Mouse (Mus musculus): ENCODE measurements around the gene Fmnl3.
"Not testable (repeated sequence)": the region's sequence is repeated elsewhere in the genome, so short reads cannot be mapped to it uniquely, and the experiment has no call there.

Fmnl3 gene

DNA sequence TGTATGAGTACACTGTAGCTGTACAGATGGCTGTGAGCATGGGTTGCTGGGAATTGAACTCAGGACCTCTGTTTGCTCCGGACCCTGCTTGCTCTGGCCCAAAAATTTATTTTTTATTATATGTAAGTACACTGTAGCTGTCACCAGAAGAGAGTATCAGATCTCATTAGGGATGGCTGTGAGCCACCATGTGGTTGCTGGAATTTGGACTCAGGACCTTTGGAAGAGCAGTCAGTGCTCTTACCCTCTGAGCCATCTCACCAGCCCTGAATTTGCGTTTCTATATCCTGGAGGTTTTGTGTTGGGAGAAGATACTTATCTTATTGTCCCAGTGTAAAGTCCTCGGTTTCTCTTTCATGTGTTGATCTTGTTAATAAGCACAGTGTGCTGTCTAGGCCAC, 16.5 kb upstream of the Fmnl3 start:
- no peak for DNase-seq

DNA sequence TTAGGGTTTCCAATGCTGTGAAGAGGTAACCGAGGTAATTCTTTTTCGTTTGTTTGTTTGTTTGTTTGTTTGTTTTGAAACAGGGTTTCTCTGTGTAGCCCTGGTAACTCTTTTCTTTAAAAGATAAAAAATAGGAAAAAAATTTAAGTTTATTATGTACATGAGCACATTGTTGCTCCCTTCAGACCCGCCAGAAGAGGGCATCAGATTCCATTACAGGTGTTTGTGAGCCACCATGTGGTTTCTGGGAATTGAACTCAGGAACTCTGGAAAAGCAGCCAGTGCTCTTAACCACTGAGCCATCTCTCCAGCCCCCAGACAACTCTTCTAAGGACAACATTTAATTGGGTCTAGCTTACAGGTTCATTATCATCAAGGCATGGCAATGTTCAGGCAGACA, 15.8 kb upstream of the Fmnl3 start:
- not testable (repeated sequence) for DNase-seq

DNA sequence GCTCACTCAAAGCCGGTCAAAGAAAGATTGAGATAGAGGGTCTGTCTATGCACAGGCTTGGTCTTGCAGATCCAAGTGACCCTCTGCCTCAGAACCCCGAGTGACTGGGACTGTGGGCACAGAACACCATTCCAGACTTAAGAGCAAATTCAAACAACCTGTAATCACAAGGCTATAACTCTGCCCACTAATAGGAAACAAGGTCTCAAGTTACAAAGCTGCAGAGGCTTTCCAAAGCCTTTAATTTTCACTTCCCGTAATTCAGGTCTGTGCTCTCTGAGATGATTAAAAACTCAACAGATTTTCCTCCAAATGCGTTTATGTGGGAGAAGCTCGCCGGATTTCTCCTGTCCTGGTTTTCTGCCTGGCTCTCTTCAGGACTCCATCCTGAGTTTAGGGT, 13.8 kb upstream of the Fmnl3 start:
- DNase-seq = no peak

DNA sequence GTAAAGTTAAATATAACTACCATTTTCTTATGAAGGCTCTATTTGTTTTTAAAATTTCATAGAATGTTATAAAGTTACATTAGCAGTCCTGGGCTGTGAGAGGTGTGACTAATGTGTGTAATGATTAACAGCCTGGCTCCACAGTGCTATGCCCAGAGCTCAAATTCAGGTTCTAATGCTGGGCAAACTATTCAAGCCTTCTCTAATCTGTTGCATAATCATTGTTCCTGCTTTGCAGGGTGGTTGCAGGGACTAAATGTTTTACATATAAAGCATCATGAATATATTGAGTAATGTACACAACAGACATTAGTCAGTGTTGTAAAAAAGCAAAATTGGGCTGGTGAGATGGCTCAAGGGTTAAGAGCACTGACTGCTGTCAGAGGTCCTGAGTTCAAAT, 12.6 kb upstream of the Fmnl3 start:
- DNase-seq = no peak

DNA sequence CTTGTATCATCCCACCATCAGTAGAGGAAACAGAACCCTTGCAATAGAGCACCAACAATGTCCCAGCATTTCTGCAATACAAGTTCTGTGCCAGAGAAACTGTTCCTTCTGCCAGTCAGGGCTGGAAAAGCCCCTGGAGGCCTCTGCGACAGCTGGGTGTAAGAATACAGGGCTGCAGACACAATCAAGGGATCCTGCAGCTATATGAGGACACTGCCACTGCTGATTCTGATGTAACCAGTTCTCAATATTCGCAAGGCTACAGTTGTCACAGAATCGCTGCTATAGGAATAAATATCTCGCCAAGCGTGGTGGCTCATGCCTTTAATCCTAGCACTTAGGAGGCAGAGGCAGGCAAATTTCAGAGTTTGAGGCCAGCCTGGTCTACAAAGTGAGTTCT, 6.0 kb upstream of the Fmnl3 start:
- no peak for DNase-seq

DNA sequence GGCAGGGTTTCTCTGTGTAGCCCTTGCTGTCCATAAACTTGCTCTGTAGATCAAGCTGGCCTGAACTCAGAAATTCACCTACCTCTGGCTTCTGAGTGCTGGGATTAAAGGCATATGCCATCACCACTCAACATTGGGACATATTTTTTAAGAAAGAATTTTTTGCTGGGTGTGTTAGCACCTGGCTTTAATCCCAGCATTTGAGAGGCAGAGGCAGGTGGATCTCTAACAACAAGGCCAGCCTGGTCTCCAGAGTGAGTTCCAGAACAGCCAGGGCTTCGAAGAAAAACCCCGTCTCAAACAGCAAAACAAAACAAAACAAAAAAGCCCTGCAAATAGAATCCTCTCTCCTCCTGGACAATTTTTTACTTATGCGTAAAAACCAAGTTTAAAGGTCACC, 5.3 kb upstream of the Fmnl3 start:
- DNase-seq = no peak

DNA sequence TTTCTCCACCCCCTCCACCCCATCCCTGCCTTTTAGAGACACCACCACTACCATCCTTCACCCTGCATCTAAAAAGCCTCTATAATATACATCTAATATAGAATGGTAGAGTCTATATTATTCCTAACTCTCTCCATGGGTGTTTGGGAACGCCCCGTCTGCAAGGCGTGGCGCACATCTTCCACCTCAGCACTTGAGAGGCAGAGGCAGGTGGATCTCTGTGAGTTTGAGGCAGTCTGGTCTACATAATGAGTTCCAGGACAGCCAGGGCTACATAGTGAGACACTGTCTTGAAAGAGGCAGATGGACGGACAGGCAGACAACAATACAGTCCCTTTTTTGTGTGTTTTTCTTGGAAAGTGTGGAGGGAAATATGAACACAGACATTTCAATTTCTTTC, 4.8 kb upstream of the Fmnl3 start:
- no peak for DNase-seq

DNA sequence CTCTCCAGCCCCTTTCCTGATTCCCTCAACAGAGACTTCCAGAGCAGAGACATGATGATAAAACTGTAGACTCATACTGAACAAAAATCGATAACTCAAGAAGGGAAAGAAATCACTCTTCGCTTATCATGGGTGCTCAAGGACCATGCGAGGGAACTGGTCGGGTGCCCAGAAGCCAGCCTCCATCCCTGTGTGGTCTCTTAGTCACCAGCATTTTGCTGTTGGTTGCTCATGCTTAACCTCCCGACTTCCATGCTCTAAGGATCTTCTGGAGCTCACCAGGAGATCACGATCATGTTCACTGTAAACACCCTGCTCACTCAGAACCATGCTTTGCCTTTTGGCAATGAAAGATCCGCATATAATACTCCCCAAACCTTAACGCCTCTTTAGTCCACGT, 2.5 kb upstream of the Fmnl3 start:
- no peak for DNase-seq

DNA sequence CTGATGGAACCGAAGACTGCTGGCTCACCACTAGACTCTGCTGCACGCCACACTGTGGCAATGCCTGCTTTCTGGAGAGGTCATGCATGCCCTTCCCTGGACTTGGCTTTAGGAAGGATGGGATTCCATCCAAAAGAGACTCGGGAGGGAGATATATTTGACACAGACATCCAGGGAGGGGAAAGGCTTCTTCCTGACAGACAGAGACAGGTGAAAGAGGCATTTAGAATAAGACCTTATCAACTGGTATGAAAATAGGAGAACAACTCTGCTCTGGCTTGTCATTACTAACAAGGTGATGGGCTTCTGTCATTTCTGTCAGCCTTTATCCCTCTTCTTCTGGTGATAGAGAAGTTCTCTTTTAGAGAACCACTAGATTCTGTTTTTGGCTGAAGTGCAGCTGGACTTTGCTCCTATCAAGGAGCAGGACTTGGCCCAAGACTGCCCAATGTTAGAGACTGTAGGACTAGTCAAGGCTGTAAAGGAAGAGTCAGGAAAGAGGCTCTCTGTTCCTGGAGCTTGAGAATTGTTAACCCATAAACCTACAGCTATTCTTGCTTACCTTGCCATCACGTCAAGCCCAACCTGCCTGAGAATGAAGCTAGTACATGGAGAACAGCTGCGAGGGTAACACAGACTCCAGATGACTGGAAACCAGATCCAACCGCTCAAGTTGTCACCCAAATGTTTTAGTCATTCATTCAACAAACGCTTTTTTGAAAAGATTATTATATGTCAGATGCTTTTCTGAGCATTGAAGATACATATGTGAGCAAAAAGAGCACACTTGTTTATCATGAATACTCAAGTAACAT, 1.5 kb upstream of the Fmnl3 start:
- no peak for DNase-seq

DNA sequence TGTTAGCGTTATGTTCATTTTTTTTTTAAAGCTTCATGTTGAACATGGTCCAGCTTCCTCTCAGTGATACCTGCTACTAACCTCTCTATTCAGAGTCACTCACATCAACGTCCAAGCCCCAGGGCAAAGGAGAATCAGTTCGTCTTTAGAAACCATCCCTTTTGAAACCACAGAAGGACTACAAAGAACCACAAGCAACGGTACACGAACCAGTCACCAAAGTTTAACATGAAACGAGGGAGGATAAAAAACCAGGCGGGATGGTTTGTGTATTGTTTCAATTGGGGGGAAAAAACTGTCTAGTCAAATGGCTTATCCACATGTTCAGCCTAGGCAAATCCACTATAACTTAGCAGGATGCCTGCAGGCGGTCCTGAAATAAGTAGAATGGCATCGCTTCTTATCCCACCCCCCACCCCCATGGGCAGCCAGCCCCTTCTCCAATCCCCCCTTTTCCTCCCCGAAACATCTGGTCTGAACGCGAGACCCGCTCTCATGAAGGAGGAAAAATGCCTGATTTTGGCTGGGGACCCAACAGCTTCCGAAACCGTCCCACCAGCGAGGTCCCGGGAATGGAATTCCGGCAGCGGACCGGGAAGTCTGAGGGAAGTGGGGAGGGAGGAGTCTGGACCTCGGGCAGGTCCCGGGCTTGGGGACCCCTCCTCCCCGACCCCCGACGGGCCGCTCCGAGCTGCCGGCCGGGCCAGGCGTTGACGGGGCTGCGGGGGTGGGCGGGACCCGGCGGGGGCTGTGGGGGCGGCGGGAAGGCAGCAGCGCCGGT, 701 bp downstream of the Fmnl3 start:
- DNase-seq = no peak

DNA sequence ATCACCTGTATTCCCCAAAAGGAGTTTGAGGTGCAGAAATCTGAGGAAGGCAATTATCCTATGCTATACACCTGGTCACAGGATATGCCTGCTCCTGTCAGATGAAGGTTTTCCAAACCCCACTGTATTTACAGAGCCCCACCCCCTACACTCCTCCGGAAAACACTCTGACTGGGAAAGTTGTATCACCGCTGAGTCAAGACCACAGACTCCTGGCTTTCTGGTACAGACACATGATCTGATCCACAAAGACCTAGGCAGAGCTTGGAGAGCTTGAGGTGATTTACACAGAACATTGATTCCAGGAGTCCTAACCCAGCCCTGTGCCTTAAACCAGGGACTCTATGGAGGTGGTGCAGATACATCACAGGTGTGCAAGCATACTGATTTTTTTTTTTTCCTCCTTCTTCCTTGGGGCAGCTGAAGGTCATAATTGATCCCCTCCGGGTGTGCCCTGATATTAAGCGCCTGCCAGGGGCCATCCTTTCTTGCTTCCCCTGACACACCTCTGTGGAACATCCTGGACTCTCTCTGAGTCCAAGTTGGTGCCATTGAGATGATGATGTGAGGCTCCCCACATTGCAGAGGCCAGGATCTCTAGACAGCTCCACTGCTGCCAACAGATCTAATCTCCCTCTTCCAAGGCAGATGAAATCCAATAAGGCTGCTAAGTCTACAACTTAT, 1.6 kb downstream of the Fmnl3 start:
- no peak for DNase-seq

DNA sequence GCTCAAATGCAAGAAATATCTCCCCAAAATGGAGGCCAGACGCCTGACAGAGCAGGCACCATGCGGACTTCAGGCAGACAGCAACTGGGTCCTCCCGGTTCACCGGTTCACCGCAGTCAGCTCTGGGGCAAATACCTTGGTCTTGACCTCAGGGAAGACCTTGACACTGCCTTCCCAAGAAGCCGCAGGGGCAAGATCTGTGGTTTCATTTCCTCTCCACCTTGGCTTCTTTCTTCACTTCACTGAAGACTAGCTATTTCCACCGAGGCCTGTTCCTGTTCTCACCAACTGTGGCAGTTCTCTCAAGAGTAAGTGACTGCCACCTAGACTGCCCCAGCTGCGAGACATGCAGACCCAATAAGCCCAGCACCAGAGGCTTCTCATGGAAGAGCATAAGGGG, 5.4 kb downstream of the Fmnl3 start:
- no peak for DNase-seq

DNA sequence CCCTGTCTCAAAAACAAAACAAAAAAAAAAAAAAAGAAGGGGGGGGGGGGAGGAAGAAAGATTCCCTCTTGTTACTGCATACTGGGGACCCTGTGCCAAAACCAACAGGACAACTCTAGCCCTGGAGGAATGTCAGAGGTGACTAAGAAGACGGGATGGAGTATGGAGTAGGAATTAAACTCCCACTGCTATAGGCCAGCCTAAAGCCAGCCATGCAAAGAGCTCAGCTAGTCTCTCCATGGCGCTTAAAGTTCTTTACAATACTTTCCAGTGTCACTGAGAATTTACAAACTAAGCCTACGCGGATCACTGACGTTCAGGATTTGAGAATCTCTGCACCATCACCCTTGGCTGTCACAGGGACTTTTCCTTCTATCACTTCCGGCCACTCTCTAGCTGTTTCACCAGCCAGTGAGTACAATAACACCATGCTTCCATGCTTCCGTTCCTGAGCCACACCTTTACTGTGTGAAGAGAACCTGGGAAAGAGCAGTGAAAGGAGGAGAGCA, 6.2 kb downstream of the Fmnl3 start:
- no peak for DNase-seq

DNA sequence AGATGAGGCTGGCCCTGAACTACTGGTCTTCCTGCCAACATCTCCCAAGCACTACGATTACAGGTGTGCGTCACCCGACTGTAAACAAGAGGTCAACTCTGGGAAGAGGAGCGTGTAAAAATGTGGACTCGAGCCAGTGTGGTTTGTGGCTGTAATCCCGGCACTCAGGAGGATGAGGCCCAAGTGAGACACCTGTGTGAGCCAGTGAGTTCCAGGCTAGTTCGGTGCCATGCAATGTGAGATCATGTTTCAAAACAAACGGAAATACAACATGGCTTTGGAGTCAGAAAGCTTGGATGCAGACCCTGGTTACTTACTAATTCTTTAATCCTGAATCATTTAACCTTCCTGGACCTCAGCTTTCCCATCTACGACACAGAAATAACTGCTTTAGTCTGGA, 11.3 kb downstream of the Fmnl3 start:
- DNase-seq = no peak

DNA sequence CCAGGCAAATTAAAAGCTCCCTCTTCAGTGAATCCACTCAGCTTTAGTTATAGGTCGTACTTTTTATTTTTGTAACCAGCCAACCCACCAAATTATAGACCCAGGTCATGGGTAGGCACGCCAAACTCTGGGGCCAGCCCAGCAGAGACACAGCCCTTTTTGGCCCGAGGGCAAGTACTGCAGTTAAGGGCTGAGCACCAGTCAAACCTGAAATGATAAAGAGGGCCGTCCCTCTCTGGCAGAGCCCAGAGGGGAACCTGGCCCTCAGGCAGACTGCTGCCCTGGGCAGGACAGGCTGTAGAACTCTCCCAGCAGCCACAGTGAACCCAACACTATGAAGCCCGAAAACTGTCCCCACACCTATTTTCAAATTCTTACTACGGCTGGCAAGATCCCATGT, 13.8 kb downstream of the Fmnl3 start:
- DNase-seq = no peak

DNA sequence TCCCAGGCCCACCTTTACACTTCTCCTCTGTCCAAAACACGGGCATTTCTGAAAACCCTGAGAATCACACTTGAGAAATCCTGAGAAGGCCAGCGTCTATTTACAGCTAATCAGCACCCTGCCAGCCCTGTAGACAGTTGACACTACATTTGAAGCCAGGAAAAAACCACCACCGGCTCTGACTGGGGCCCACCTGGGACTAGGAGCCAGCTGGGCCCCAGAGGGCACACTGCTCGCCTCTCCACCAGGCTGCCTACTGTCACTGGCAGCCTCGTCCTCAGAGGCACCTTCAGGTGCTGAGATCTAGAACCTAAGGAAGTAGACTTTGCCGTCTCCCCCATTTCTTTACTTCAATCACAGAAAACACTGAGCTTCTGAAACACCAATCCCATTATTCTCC, 14.6 kb downstream of the Fmnl3 start:
- no peak for DNase-seq

DNA sequence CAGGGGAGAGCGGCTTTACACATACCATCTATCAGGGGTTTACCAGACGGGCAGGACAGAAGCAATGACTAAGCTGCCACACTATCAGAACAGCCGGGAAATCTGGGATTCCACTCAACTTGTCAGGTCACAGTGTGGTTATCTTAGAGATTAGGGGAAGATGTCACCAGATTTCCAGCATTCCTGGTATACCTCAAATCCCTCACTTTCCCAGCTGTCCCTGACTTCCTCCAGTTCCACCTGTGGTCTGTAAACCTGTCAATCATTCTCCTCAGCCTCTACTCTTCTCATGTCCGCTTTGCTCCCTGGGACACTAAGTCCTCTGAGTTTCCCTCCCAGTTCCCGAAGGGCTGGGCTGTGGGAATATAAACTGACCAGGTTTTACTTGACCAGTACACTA, 18.0 kb downstream of the Fmnl3 start:
- no peak for DNase-seq

DNA sequence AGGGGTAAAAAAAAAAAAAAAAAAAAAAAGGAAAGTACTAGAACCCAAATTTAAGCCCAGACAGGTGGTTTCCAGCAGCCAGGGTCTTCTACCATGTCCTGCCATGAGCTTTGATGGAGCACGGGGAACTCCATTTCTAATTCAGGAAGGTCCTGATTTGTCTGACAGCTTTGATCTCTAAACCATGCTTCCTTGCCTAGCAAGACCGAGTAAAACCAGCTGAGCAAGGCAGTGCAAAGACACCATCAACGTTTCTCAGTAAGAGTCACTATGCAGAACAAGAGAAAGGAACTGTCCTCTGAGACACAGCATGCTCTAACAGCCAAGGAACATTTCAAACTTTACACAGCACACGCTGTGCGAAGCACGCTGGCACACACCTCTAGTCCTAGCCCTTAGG, 18.7 kb downstream of the Fmnl3 start:
- DNase-seq = no peak

DNA sequence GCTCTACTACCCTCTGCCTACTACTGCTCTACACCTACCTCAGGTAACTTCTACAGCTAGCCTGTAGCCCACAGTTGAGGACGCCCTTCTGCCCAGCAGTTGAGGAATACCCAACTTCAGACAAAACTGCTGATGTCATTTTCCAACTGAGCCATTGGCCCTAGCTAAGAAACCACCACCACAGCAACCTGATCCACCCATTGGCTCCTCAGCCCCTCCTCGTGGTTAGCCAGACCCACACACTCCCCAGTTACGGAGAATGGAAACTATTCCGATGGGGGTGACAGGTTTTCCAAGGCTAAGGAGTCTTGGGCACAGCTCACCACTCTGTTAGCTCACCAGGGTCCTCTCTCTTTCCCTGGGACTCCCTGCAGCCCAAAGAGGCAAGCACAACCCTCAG, 25.3 kb downstream of the Fmnl3 start:
- no peak for DNase-seq

DNA sequence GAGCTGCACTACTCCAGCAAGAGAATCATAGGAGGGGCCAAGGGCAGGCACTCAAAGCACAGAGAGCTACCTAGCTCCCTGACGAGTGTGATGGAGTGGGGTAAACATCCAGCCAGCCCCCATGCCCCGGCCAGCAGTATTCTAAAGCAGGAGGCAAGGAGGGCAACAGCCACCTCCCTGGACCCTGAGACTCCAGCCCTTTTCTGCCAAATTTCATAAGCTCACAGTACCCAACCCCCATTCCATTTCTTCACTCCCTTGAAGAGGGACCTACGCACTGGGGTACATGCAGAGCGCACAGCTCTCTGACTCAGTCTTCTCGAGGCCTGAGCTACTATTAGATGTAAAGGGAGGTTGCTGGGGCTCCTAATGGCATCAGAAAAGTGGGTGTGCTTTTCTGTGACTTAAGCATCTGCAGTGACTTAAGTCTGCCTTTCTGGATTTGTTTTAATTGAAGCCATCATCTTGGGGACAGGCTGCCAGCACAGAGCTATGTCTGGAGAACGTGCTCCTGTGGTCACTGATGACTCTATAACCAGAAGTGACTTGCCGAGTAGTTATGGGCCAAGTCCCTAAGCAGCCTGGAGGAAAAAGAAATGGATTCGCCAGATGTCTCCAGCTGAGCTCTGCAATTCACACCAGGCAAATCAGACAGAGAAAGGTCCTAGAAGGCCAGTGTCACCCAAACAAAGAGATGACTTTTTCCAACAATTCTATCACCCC, 26.0 kb downstream of the Fmnl3 start:
- DNase-seq = no peak

DNA sequence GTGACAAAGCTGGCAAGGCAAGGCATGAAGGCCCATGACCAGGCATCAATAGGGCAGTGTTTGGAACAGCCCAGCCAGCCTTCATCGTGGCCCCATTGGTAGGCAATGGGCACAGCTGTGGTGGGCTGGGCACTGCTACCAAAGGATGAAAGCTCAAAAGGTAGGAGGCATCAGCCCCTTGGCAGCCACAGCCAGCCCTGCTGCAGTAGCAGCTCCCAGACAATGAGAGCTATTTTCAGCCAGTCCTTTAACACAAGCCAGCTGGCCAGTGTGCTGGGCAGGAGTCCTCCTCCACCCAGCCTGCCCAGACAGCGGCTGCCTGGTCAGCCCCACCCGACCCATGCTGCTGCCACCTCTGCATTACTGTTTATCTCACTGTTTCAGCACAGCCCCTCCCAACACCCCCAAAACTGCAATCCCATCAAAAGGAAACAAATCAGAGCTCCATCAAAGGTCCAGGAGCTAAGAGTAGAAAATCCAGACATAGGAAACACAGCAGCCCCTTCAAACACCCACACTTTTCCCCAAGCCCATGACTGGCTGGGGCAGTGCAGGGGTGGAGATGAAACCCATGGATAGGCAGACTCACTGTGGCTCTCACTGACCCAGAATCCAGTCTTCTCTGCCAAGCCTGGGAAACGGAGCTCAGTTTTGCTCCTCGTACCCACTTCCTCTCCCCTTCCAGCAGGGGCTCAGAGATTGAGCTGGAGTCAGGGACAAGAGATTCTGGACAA, 26.7 kb downstream of the Fmnl3 start:
- peak; percentile 39 for DNase-seq
